Mouse (Mus musculus) G1E (cell line): ENCODE data around the gene Olfr1258. TPM values are rescaled to one million over a fixed set of nuclear protein-coding genes. Genes with fewer than 3 reads are reported as not detected.
"Not testable (repeated sequence)": the region's sequence is repeated elsewhere in the genome, so short reads cannot be mapped to it uniquely, and the experiment has no call there.

Source experiments
- ATAC-seq: 2 replicates; pipeline ENCODE4 v1.8.0; 2016; ENCODE audit warnings: mild to moderate bottlenecking; ENCODE audit not compliant: insufficient number of reproducible peaks, poor library complexity, low FRiP score, severe bottlenecking; ENCODE audit errors: extremely low read depth
- DNase-seq: peaks from one replicate; pipeline ENCODE4 v3.0.0; 2012; ENCODE audit warnings: low spot score
- H3K27me3 ChIP-seq: 2 replicates; pipeline ENCODE4 v1.6.1; 2012; ENCODE audit warnings: mild to moderate bottlenecking, low read length, inconsistent platforms; ENCODE audit not compliant: insufficient read depth
- H3K36me3 ChIP-seq: replicated peaks from 2 replicates; pipeline ENCODE3; 2012; ENCODE audit warnings: mild to moderate bottlenecking, inconsistent platforms
- H3K4me1 ChIP-seq: 2 replicates; pipeline ENCODE4 v1.6.1; 2012; ENCODE audit warnings: low read depth, low read length, inconsistent platforms, mixed read lengths; ENCODE audit not compliant: insufficient read depth
- H3K4me3 ChIP-seq: 2 replicates; pipeline ENCODE4 v1.5.1; 2012; ENCODE audit warnings: low read depth, mild to moderate bottlenecking, inconsistent platforms, low read length, moderate library complexity, mixed read lengths
- H3K9me3 ChIP-seq: replicated peaks from 2 replicates; pipeline ENCODE4 v1.6.1; 2012; ENCODE audit warnings: inconsistent platforms
- CTCF ChIP-seq: IDR thresholded peaks from 2 replicates; pipeline ENCODE4 v1.5.1; 2012; ENCODE audit warnings: low read depth, low read length, inconsistent platforms, mixed read lengths
- GATA1 ChIP-seq: IDR thresholded peaks from 2 replicates; pipeline ENCODE4 v1.6.1; 2012; ENCODE audit warnings: borderline replicate concordance, low read length, inconsistent platforms, mixed read lengths
- GATA2 ChIP-seq: IDR thresholded peaks from 2 replicates; pipeline ENCODE4 v1.6.1; 2012; ENCODE audit warnings: low read depth, low read length, inconsistent platforms, borderline replicate concordance
- POLR2AphosphoS5 ChIP-seq: IDR thresholded peaks from 2 replicates; pipeline ENCODE4 v1.6.1; 2012; ENCODE audit warnings: low read depth, low read length, inconsistent platforms; ENCODE audit not compliant: insufficient replicate concordance
- TAL1 ChIP-seq: conservative IDR thresholded peaks from 2 replicates; pipeline ENCODE4 v1.6.1; 2012; ENCODE audit warnings: low read depth, low read length, inconsistent platforms, mixed read lengths
- polyA plus RNA-seq: library from polyadenylated mRNA; stranded (reverse); fragments of >175 nt; gene quantifications from 2 replicates; pipeline ENCODE4 v1.2.3, GENCODE M21; 2012
- total RNA-seq, 2 experiments: library from RNA; stranded (forward) in 1 of 2; stranded (reverse) in 1 of 2; fragments of 200-1000 nt in 1 of 2; fragments of >200 nt in 1 of 2; fragmentation: Nextera tagmentation in 1 of 2; gene quantifications; 2 replicates each; pipeline ENCODE4 v1.2.3; 2014 to 2017

Gene Olfr1258
- not detected in 2 replicates for total RNA-seq (2014; fragmentation: Nextera tagmentation)
- 0.11 and 0.12 TPM in 2 replicates for total RNA-seq (2017)
- polyA plus RNA-seq = not detected in 2 replicates

DNA sequence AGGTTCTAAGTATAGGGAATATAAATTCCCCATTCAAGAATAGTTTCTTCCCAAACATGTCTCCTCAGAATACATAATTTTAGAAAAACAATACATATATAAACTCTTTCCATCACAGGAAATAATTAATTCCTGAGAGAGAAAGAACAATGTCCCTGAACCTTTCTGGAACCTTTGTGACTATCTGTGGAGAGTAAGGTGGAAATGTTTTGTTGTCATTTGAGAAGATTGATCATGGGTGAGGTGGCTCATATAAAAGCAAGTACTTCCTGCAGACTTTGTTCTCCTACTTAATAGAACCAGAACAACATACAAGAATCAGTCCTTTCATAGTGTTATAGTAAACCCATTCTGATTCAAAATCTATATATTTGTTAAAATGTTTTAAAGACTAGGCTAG is at the start of gene Olfr1258:
Gene Olfr1258 (plus strand): TSS at position 301 of the 400 bp plus-strand sequence.
- H3K36me3 ChIP-seq = no peaks in the 10 kb centered on the region
- no peaks in the 10 kb centered on the region for H3K27me3 ChIP-seq
- DNase-seq = no peak
- no peak for ATAC-seq
- no peaks in the 10 kb centered on the region for H3K9me3 ChIP-seq
- H3K4me1 ChIP-seq = no peaks in the 10 kb centered on the region
- H3K4me3 ChIP-seq = no peak within 1 kb of the TSS
- no peak for TF ChIP-seq GATA2
- TF ChIP-seq TAL1 = no peak
- TF ChIP-seq POLR2AphosphoS5 = no peak
- TF ChIP-seq CTCF = no peak
- no peak for TF ChIP-seq GATA1

DNA sequence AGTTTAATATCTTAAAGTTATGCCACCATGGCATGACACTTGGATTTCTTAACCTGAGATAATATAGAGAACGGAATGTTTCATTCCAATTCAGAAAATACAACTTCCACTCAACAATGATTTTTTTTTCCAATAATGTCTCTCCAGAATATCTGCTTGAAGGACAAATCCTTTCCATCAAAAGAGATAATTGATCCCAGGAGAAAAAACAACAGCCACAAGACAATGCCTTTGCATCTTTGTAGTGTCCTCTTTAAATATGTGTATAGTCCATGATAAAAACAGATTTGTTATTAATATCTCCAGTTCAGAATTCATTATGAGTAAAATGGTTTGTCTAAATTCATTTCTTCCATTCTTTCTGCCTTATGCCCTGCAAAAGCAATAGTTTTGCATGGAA is 49.0 kb upstream of the Olfr1258 start, which contains the start of gene Olfr1257:
Gene Olfr1257 (plus strand): TSS at position 301 of the 400 bp plus-strand sequence.
- DNase-seq (no peak), ATAC-seq (no peak)
- TF ChIP-seq POLR2AphosphoS5 (no peak), CTCF (no peak), GATA1 (no peak), TAL1 (no peak)
- Histone ChIP-seq H3K9me3 (0 out of 2 replicates have a peak, but pooled peaks cover 2% of the 10 kb centered on the region), H3K36me3 (no peaks in the 10 kb centered on the region), H3K4me1 (no peaks in the 10 kb centered on the region), H3K4me3 (no peak within 1 kb of the TSS), H3K27me3 (no peaks in the 10 kb centered on the region)

GRCm38 (mm10) chr2:89912616-89913015 is 14.5 kb upstream of the Olfr1258 start:
- not testable (repeated sequence) for H3K27me3 ChIP-seq, H3K4me3 ChIP-seq, DNase-seq, H3K36me3 ChIP-seq, H3K4me1 ChIP-seq, ATAC-seq
- peaks cover 11% of the 10 kb centered on the region for H3K9me3 ChIP-seq

DNA sequence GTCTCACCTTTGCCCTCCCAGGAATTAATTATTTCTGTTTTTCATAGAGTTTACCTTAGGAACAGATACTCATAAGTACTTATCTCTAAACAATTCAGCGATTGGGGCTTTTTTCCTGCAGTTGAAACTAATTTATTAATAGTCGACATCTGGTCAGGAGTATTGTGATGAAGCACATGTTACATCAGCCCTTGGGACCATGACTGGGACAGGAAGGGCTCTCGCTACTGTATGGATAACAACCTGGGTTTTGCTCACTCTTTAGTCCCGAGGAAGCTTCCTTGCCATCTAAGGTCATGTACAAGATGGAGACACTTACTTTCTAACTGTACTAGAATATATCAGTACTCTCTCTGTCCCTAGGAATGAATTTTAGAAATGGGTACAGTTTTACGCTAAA is 21.5 kb downstream of the Olfr1258 start, which contains the start of gene Olfr1259:
Gene Olfr1259 (minus strand): TSS at position 101 of the 400 bp plus-strand sequence.
- no peaks in the 10 kb centered on the region for H3K4me1 ChIP-seq
- ATAC-seq (no peak), DNase-seq (no peak)
- TF ChIP-seq GATA2 (no peak), CTCF (no peak), GATA1 (no peak), POLR2AphosphoS5 (no peak), TAL1 (no peak)
- H3K9me3 ChIP-seq = peaks cover 5% of the 10 kb centered on the region
- H3K36me3 ChIP-seq = no peaks in the 10 kb centered on the region
- H3K4me3 ChIP-seq = no peak within 1 kb of the TSS
- H3K27me3 ChIP-seq = no peaks in the 10 kb centered on the region

- Histone ChIP-seq H3K4me3 (no peak within 1 kb of the TSS), H3K27me3 (no peaks in the 10 kb centered on the region), H3K4me1 (no peaks in the 10 kb centered on the region), H3K9me3 (peaks cover 2% of the 10 kb centered on the region; the same call in 1 of the 2 replicates), H3K36me3 (no peaks in the 10 kb centered on the region)
- no peak for DNase-seq
- no peak for TF ChIP-seq CTCF
- TF ChIP-seq GATA2 = no peak
- TF ChIP-seq POLR2AphosphoS5 = no peak
- no peak for TF ChIP-seq GATA1
- TF ChIP-seq TAL1 = no peak
- no peak for ATAC-seq
Measured at GRCm38 (mm10) chr2:89974184-89974583, 47.1 kb downstream of the Olfr1258 start, which contains the start of gene Olfr1260. Gene Olfr1260 (plus strand): TSS chr2:89974340.

DNA sequence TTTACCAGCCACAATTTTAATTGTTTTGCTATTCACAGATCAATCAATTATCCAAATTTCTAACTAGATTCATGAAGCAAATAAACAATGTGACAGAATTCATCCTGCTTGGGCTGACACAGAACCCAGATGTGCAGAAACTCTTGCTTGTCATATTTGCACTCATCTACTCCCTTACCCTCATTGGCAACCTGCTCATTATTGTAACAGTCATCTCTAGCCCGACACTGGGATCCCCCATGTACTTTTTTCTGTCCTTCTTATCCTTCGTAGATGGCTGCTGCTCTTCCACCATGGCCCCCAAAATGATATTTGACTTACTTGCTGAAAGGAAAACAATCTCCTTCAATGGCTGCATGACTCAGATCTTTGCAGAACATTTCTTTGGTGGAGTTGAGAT is 50.6 kb downstream of the Olfr1258 start:
- no peaks in the 10 kb centered on the region for H3K27me3 ChIP-seq
- no peaks in the 10 kb centered on the region for H3K36me3 ChIP-seq
- DNase-seq (no peak), ATAC-seq (no peak)
- H3K4me1 ChIP-seq = no peaks in the 10 kb centered on the region
- no peak overlapping the region for H3K4me3 ChIP-seq
- no peak for TF ChIP-seq GATA2
- no peak for TF ChIP-seq POLR2AphosphoS5
- no peak for TF ChIP-seq CTCF
- no peak for TF ChIP-seq TAL1
- 0 out of 2 replicates have a peak, but pooled peaks cover 4% of the 10 kb centered on the region for H3K9me3 ChIP-seq

Other genes with a start within 250 kb of the Olfr1258 start
- gene Olfr1252, start 202.3 kb upstream of the Olfr1258 start, total RNA-seq (2014; fragmentation: Nextera tagmentation) = not detected in 2 replicates
- 0.06 and 0.11 TPM in 2 replicates for gene Olfr1252, start 202.3 kb upstream of the Olfr1258 start, total RNA-seq (2017)
- gene Olfr1252, start 202.3 kb upstream of the Olfr1258 start, polyA plus RNA-seq = not detected in 2 replicates
- not detected in 2 replicates for gene Olfr1253, start 170.2 kb upstream of the Olfr1258 start, total RNA-seq (2014; fragmentation: Nextera tagmentation)
- 0.06 and 0.16 TPM in 2 replicates for gene Olfr1253, start 170.2 kb upstream of the Olfr1258 start, total RNA-seq (2017)
- not detected in 2 replicates for gene Olfr1253, start 170.2 kb upstream of the Olfr1258 start, polyA plus RNA-seq
- gene Olfr1254, start 133.7 kb upstream of the Olfr1258 start, total RNA-seq (2014; fragmentation: Nextera tagmentation) = not detected in 2 replicates
- 0.22 TPM in 1 of 2 replicates, not detected in the other for gene Olfr1254, start 133.7 kb upstream of the Olfr1258 start, total RNA-seq (2017)
- gene Olfr1254, start 133.7 kb upstream of the Olfr1258 start, polyA plus RNA-seq = not detected in 2 replicates
- not detected in 2 replicates for gene Olfr1255, start 115.3 kb upstream of the Olfr1258 start, total RNA-seq (2014; fragmentation: Nextera tagmentation)
- gene Olfr1255, start 115.3 kb upstream of the Olfr1258 start, total RNA-seq (2017) = not detected in 2 replicates
- not detected in 2 replicates for gene Olfr1255, start 115.3 kb upstream of the Olfr1258 start, polyA plus RNA-seq
- gene Olfr1256, start 85.8 kb upstream of the Olfr1258 start, total RNA-seq (2014; fragmentation: Nextera tagmentation) = not detected in 2 replicates
- 0.06 and 0.11 TPM in 2 replicates for gene Olfr1256, start 85.8 kb upstream of the Olfr1258 start, total RNA-seq (2017)
- gene Olfr1256, start 85.8 kb upstream of the Olfr1258 start, polyA plus RNA-seq = not detected in 2 replicates
- gene Olfr48, start 79.1 kb upstream of the Olfr1258 start, total RNA-seq (2014; fragmentation: Nextera tagmentation) = not detected in 2 replicates
- not detected in 2 replicates for gene Olfr48, start 79.1 kb upstream of the Olfr1258 start, total RNA-seq (2017)
- not detected in 2 replicates for gene Olfr48, start 79.1 kb upstream of the Olfr1258 start, polyA plus RNA-seq
- not detected in 2 replicates for gene Olfr1257, start 48.9 kb upstream of the Olfr1258 start, total RNA-seq (2014; fragmentation: Nextera tagmentation)
- 0.16 TPM in 1 of 2 replicates, not detected in the other for gene Olfr1257, start 48.9 kb upstream of the Olfr1258 start, total RNA-seq (2017)
- not detected in 2 replicates for gene Olfr1257, start 48.9 kb upstream of the Olfr1258 start, polyA plus RNA-seq
- gene Olfr1259, start 21.4 kb downstream of the Olfr1258 start, total RNA-seq (2014; fragmentation: Nextera tagmentation) = not detected in 2 replicates
- 0.05 and 0.17 TPM in 2 replicates for gene Olfr1259, start 21.4 kb downstream of the Olfr1258 start, total RNA-seq (2017)
- not detected in 2 replicates for gene Olfr1259, start 21.4 kb downstream of the Olfr1258 start, polyA plus RNA-seq
- gene Olfr1260, start 47.0 kb downstream of the Olfr1258 start, total RNA-seq (2014; fragmentation: Nextera tagmentation) = not detected in 2 replicates
- gene Olfr1260, start 47.0 kb downstream of the Olfr1258 start, total RNA-seq (2017) = 0.06 and 0.11 TPM in 2 replicates
- not detected in 2 replicates for gene Olfr1260, start 47.0 kb downstream of the Olfr1258 start, polyA plus RNA-seq
- not detected in 2 replicates for gene Olfr1261, start 63.9 kb downstream of the Olfr1258 start, total RNA-seq (2014; fragmentation: Nextera tagmentation)
- 0.35 and 0.76 TPM in 2 replicates for gene Olfr1261, start 63.9 kb downstream of the Olfr1258 start, total RNA-seq (2017)
- gene Olfr1261, start 63.9 kb downstream of the Olfr1258 start, polyA plus RNA-seq = not detected in 2 replicates
- gene Olfr1262, start 72.8 kb downstream of the Olfr1258 start, total RNA-seq (2014; fragmentation: Nextera tagmentation) = not detected in 2 replicates
- 0.06 and 0.11 TPM in 2 replicates for gene Olfr1262, start 72.8 kb downstream of the Olfr1258 start, total RNA-seq (2017)
- not detected in 2 replicates for gene Olfr1262, start 72.8 kb downstream of the Olfr1258 start, polyA plus RNA-seq
- not detected in 2 replicates for gene Olfr1263, start 84.8 kb downstream of the Olfr1258 start, total RNA-seq (2014; fragmentation: Nextera tagmentation)
- gene Olfr1263, start 84.8 kb downstream of the Olfr1258 start, total RNA-seq (2017) = 0.06 and 0.11 TPM in 2 replicates
- not detected in 2 replicates for gene Olfr1263, start 84.8 kb downstream of the Olfr1258 start, polyA plus RNA-seq
- not detected in 2 replicates for gene Olfr1264, start 98.3 kb downstream of the Olfr1258 start, total RNA-seq (2014; fragmentation: Nextera tagmentation)
- 0.06 and 0.22 TPM in 2 replicates for gene Olfr1264, start 98.3 kb downstream of the Olfr1258 start, total RNA-seq (2017)
- not detected in 2 replicates for gene Olfr1264, start 98.3 kb downstream of the Olfr1258 start, polyA plus RNA-seq
- not detected in 2 replicates for gene Olfr1265, start 108.0 kb downstream of the Olfr1258 start, total RNA-seq (2014; fragmentation: Nextera tagmentation)
- gene Olfr1265, start 108.0 kb downstream of the Olfr1258 start, total RNA-seq (2017) = 0.38 TPM in 1 of 2 replicates, not detected in the other
- gene Olfr1265, start 108.0 kb downstream of the Olfr1258 start, polyA plus RNA-seq = not detected in 2 replicates
- not detected in 2 replicates for gene Olfr140, start 136.3 kb downstream of the Olfr1258 start, total RNA-seq (2014; fragmentation: Nextera tagmentation)
- gene Olfr140, start 136.3 kb downstream of the Olfr1258 start, total RNA-seq (2017) = 0.05 and 0.12 TPM in 2 replicates
- not detected in 2 replicates for gene Olfr140, start 136.3 kb downstream of the Olfr1258 start, polyA plus RNA-seq
- not detected in 2 replicates for gene Olfr1269, start 194.1 kb downstream of the Olfr1258 start, total RNA-seq (2014; fragmentation: Nextera tagmentation)
- 0.33 TPM in 1 of 2 replicates, not detected in the other for gene Olfr1269, start 194.1 kb downstream of the Olfr1258 start, total RNA-seq (2017)
- not detected in 2 replicates for gene Olfr1269, start 194.1 kb downstream of the Olfr1258 start, polyA plus RNA-seq
- not detected in 2 replicates for gene Olfr32, start 215.0 kb downstream of the Olfr1258 start, total RNA-seq (2014; fragmentation: Nextera tagmentation)
- 0.12 and 0.16 TPM in 2 replicates for gene Olfr32, start 215.0 kb downstream of the Olfr1258 start, total RNA-seq (2017)
- gene Olfr32, start 215.0 kb downstream of the Olfr1258 start, polyA plus RNA-seq = not detected in 2 replicates
- gene Olfr1270, start 225.8 kb downstream of the Olfr1258 start, total RNA-seq (2014; fragmentation: Nextera tagmentation) = not detected in 2 replicates
- 0.12 and 0.27 TPM in 2 replicates for gene Olfr1270, start 225.8 kb downstream of the Olfr1258 start, total RNA-seq (2017)
- not detected in 2 replicates for gene Olfr1270, start 225.8 kb downstream of the Olfr1258 start, polyA plus RNA-seq